Mouse (Mus musculus) spleen, postnatal 10 days (tissue): ENCODE measurements around the gene U2af1l4.

Experiments
- DNase-seq, 2 experiments: peaks; one replicate each; pipeline ENCODE4 v3.0.0; 2021 to 2022; ENCODE audit warnings: low spot score in 2 of 2

Gene U2af1l4

DNA sequence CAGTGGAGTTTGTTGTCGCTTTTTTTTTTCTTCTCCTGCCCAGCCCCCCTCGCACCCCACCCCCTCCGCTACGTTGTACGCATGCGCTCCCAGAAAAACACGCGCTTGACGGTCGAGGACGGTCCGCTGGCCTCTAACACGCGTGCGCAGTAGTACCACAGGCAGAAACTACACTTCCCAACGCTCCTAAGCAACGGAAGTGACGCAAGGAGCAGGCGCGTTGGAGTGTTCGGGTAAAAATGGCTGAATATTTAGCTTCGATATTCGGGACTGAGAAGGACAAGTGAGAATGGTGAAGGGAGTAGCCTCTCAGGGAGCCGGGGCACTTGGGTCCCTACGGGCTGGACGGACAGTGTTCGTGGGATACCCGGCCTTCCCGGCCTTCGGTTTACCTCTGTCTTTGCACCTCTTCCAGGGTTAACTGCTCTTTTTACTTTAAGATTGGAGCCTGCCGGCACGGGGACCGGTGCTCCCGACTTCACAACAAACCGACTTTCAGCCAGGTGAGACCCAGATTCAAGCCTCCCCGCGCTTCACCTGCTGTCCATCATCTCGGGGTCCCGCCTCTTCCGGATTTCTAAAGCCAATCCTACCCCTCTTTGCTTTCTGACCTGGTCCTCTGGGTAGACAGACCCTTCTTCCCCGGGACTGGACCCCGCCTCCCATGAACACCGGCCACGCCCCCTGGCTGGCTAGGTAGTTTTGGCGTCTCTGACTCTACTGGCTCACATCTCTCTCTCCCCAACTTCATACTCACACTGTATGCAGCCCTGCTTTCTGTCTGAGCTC, at the start of gene U2af1l4, which contains the start of the genes Gm49396 and Psenen:
TSS of gene U2af1l4 (plus strand) at position 185 of the 789 bp plus-strand sequence.
TSS of gene Gm49396 (plus strand) at position 228 of the 789 bp plus-strand sequence.
TSS of gene Psenen (minus strand) at position 511 of the 789 bp plus-strand sequence.
- peak; percentile 87 to 96 for DNase-seq

- no peak for DNase-seq
Observed at GRCm38 (mm10) chr7:30515003-30515760, 47.9 kb upstream of the U2af1l4 start.

DNA sequence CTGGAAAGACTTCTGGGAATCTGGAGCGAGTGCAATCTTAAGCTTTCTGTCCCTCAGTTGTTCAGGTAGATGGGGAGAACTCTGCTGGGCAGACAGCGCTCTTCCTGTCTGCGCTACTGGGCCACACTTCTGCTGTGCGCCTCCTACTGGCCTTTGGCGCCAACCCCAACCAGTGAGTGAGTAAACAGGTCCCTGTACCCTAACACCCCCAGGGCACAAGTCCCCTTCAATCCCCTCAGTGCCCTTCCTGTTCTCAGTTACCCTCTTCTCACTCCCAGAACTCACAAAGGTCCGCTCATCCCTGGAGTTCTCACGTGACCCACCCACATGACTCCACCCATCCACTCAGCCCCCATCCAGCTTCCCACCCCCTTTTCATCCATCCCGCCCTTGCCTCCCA, 44.8 kb upstream of the U2af1l4 start:
- no peak for DNase-seq

- DNase-seq = no peak
Observed at GRCm38 (mm10) chr7:30520396-30520795, 42.7 kb upstream of the U2af1l4 start.

DNA sequence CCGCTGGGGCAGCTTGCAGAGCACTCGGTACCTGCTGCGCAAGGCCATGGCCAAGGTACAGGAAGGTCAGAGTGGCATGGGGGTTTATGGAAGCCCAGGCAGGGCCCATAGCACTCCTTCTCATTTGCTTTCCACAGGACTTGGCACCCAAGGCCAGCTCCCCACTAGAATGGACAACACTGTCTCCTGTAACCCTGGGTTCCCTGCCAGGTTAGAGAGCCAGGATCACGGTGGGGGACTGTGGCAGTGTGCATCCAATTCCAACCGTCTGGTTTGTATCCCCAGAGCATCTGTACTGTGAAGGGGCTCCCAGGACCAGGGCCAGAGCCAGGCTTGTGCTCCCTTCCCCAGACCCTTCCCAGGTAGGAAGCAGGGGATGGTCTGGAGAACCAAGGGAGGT, 42.2 kb upstream of the U2af1l4 start:
- DNase-seq = no peak

- no peak for DNase-seq
Observed at GRCm38 (mm10) chr7:30522871-30523270, 40.2 kb upstream of the U2af1l4 start.

GRCm38 (mm10) chr7:30524487-30524886, 38.6 kb upstream of the U2af1l4 start:
- DNase-seq = no peak

DNA sequence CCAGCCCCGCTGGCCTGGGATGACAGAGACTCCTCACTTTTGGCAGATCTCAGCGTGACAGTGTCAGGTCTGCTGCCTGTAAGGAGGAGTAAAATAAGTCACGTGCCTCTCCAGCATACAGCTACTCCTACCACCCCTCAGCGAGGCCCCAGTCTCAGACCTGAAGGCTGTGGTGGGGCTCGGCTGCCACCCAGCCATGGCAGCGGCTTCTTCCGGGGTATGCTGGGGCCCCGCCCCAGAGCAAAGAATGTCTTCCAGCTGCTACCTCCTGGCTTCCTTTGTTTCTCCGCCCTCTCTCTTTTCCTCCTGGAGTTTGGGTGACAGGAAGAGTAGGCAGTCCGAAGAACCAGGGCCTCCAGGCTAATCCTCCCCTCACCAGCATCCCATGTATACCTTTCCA, 37.1 kb upstream of the U2af1l4 start:
- no peak for DNase-seq

DNA sequence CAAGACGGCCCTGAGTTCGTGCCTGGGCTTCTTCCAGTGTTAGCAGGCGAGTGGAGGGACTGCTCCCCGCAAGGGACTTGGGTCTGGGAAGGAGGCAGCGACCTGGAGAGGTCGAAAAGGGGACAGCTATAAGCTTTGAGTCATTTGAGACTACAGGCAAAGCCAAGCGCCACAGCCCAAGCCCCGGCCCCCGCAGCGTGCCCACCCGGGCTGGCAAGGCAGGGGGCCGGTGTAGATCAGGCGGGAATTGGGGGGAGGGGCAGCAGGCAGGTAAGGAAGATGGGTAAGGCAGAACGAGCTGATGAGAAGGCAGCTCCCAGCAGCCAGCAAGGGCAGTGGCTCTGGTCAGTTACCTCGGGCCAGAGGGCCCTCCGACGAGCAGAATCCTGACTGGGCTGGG, 36.7 kb upstream of the U2af1l4 start:
- DNase-seq = no peak

GRCm38 (mm10) chr7:30526981-30527380, 36.1 kb upstream of the U2af1l4 start:
- no peak for DNase-seq

DNA sequence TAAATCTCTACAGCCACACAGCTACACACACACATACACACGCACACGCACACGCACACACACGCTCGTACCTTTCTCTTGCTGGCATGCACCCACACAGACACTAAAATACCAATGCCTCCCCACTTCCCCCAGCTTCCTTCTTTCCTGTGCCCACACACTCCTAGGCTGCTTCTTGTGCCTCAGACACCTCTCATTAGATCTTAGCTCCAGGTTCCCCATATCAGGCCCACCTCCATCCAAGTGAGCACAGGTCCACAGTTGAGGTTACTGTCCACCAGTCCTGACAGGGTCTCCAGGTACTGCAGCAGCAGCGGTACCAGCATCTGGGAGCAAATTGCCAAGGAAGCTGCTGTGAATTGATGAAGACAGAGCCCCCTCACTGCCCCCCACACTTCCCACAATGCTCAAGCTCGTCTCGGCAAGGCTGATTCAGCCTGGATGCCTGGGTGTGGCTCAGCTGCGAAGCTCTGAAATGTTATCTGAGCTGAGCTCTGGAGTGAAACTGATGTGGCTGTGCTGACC, 31.7 kb upstream of the U2af1l4 start:
- no peak for DNase-seq

GRCm38 (mm10) chr7:30532931-30533330, 30.2 kb upstream of the U2af1l4 start:
- no peak for DNase-seq

- peak in 1 of 2 experiments; percentile 38 for DNase-seq
Observed at GRCm38 (mm10) chr7:30533941-30534632, 29.0 kb upstream of the U2af1l4 start.

DNA sequence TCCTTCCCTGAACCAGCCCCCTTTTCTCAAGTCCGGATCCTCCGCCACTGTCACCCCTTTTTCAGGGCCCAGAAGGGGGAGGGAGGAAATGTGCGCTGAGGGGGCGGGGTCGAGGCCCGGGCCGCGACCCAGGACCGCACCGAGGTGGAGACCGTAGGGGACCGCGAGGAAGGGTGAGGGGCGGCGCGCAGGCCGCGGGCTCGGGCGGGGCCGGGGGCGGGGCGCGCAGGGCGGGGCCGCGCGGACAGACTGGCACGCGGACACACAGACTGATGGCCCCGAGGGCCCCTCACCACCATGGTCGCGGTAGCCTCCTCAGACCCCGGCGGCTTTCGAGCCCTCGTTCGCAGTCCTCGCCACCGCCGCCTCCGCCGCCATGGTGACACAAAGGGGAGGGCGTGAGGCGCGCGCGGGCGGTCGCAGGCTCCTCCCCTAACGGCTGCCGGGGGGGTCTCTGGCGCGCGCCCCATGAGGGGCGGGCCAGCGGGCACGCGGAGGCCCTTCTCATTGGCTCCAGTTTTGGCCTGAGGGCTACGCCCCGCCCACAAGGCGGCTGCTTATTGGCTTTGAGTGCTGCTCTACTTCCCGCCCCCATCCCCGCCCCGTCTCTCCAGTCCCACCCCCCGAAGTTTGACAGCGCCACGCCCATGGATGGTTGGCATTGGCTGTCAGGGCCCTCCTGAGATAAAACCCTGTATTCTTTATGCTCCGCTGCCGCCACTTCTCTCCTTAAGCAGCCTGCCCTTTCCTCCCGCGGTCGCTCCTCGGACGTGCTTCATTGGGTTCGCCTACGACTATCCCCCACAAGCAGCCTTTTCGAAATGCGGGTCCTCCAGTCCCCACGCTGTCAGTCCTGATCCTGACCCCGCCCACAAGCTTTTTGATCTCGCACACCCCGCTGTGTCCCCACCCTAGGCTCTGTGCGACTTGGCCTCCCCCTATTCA, 28.2 kb upstream of the U2af1l4 start, which contains the start of gene Arhgap33:
TSS of gene Arhgap33 (minus strand) at position 428 of the 945 bp plus-strand sequence.
- peak; percentile 91 to 97 for DNase-seq

DNA sequence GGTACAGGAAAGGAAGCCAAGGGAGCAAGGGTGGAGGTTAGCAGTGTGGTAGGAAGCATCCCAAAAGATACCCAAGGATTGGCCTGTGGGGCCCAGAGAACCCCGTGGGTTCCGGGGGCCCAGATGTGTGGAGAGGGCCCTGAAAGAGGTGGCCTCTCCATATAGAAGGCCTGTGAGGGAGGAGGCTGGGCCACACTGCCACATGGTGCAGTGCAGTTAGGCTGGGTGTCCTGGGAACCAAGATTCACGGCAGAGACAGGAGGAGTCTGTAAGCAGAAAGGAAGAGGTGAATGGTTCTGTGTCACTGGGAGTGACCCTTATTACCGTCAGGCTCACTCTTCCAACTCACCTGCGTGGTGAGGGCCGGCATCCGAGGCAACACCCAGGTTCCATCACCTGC, 22.5 kb upstream of the U2af1l4 start:
- no peak for DNase-seq

GRCm38 (mm10) chr7:30544327-30544726, 18.8 kb upstream of the U2af1l4 start:
- DNase-seq = no peak

- no peak for DNase-seq
Observed at GRCm38 (mm10) chr7:30549880-30550279, 13.2 kb upstream of the U2af1l4 start.

GRCm38 (mm10) chr7:30550603-30551002, 12.5 kb upstream of the U2af1l4 start:
- no peak for DNase-seq

- DNase-seq = no peak
Observed at GRCm38 (mm10) chr7:30551445-30552101, 11.5 kb upstream of the U2af1l4 start.
